Mouse (Mus musculus) retina, postnatal 1 day (tissue): ENCODE results near the gene Gtf3c2.
A peak's percentile ranks its signal among the peaks of the same experiment; 100 is the strongest.
"Not testable (repeated sequence)": the region's sequence is repeated elsewhere in the genome, so short reads cannot be mapped to it uniquely, and the experiment has no call there.

Experiments used
- DNase-seq: peaks from one replicate; pipeline ENCODE4 v3.0.0-alpha.2; 2012

Gene Gtf3c2

GRCm38 (mm10) chr5:31179766-31180630 is at the start of gene Gtf3c2, which contains the start of gene Gm29609:
Gtf3c2 (minus strand) TSS chr5:31180144.
Gm29609 (minus strand) TSS chr5:31179911.
- peak; percentile 98 for DNase-seq

- DNase-seq: no peak
Observed at GRCm38 (mm10) chr5:31226641-31227040, 46.7 kb upstream of the Gtf3c2 start.

GRCm38 (mm10) chr5:31222696-31223095 is 42.8 kb upstream of the Gtf3c2 start:
- DNase-seq: no peak

- peak; percentile 78 for DNase-seq
Observed at GRCm38 (mm10) chr5:31221304-31221945, 41.5 kb upstream of the Gtf3c2 start.

GRCm38 (mm10) chr5:31220448-31221303 is 40.7 kb upstream of the Gtf3c2 start, which contains the start of gene Ppm1g:
Ppm1g (minus strand) TSS chr5:31220687.
- peak; percentile 97 for DNase-seq

DNA sequence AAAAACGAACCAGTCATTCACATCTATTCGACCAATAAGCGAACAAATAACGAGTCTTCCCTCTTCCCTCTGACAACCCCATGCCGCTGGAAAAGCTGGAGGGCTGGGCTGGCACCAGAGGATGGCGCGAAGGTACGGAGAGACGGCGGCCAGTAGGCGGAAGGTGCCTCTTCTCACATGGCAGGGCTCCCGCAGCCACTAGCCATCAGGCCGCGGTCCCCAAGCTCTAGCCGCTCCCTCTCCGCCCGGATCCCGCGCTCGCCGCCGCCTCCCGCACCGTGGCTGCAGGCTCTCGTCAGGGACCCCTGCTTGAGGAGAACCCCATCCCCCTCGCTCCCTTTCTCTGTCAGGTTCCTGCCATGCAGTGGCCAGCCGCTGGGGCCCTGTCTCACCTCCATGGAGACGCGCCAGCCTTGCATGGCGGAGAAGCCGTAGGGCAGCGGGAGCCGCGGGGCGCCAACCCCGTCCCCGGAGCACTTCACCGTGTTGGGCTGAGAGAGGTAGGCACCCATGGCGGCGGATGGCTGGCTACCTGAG is 40.0 kb upstream of the Gtf3c2 start:
- peak; percentile 80 for DNase-seq

DNA sequence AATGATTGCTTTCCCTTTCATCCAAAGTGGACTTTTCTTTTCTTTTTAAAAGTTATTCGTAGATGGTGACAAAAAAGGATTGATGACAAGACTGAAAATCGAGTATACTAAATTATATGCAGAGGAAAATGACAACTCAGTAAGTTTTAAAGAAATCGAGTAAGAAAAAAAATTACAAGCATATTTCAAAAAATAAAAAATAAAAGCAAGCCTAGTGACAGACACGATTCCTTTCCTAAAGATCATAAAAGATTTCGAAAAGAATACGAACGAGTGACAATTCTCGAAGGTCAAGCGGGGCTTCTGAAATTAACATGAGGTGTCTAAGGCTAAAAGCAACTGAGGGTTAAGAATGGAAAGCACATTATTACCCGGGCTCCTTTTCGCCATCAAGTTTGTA is 39.5 kb upstream of the Gtf3c2 start:
- DNase-seq: no peak

DNA sequence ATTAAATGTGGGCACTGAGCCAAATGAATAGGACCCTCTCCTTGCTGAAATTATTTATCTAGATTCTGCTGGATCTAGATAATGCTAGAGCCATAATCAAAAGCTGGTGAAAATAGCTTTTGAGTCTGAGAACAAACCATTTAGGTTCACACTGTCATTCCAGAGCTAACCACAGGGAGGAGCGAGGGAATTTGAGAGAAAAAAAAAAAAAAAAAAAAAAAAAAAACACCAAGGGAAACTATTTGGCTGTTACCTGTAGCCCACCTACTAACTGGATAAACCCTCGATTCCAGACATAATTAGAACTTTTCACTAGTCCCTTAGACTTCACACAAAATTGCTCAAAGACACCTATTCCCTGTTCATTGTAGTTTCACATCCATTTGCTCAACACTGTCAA is 39.1 kb upstream of the Gtf3c2 start:
- DNase-seq: peak; percentile 54

- peak; percentile 8 for DNase-seq
Observed at GRCm38 (mm10) chr5:31218294-31218693, 38.4 kb upstream of the Gtf3c2 start.

DNA sequence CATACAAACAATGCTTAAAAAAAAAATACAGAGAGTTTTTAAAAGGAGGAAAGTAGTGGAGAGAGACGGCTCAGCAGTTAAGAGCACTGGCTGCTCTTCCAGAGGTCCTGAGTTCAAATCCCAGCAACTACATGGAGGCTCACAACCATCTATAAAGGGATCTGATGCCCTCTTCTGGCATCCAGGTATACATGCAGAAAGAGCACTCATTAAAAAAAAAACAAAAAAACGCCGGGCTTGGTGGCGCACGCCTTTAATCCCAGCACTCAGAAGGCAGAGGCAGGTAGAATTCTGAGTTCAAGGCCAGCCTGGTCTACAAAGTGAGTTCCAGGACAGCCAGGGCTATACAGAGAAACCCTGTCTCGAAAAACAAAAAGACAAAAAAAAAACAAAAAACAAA is 36.6 kb upstream of the Gtf3c2 start:
- not testable (repeated sequence) for DNase-seq

DNA sequence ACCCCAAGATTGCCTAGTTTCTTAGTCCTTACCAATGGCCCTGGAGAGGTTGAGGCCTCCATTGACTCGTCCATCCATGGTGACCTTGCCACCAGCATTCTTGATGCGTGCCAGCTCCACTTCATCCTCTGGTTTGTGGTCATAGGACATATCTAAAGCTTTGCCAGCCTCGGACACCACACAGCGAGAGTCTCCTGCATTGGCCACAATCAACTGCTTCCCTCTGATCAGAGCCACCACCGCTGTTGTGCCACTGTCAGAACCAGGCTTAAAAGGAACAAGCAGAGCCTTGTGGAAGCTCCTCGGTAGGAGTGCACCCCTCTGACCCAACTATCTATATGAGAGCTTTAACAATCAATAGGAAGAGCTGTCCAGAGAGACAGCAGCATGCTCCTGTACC is 24.5 kb upstream of the Gtf3c2 start:
- DNase-seq: no peak

- no peak for DNase-seq
Observed at GRCm38 (mm10) chr5:31203866-31204265, 23.9 kb upstream of the Gtf3c2 start.

GRCm38 (mm10) chr5:31202933-31203332 is 23.0 kb upstream of the Gtf3c2 start:
- DNase-seq: no peak

GRCm38 (mm10) chr5:31201742-31202590 is 22.0 kb upstream of the Gtf3c2 start, which contains the start of gene Zfp513:
Zfp513 (minus strand) TSS chr5:31202303.
- DNase-seq: peak; percentile 99

DNA sequence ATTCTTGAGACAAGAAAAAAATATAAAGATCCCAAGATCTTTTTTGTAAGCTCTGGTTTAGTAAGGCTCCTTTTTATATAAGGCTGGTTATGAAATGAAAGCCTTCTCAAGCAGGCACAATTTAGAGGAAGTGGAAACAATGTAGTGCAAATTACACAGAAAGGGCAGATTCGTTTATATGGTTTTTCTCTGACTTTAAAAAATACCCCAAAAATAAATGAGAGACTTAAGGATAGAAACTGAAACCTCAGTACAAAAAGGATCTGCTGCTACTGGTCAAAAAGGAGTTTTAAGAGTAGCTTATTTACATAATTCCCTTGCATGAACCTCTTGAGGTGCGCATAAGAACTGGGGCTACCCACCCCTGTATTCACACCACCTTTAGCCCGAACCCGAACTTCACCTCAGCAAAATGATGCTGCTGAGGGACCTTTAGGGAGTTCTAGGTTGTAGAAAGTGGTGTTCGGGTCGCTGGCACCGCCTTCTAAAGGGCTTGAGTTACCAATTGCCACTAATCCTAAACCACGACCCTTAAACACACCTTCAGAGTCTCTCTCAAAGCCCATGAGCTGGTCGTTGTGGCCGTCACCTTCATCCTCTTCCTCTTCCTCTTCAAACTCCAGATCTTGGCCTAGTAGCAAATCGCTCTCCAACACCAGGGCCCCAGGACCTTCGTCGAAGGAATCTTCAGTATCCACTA is 21.2 kb upstream of the Gtf3c2 start:
- no peak for DNase-seq

DNA sequence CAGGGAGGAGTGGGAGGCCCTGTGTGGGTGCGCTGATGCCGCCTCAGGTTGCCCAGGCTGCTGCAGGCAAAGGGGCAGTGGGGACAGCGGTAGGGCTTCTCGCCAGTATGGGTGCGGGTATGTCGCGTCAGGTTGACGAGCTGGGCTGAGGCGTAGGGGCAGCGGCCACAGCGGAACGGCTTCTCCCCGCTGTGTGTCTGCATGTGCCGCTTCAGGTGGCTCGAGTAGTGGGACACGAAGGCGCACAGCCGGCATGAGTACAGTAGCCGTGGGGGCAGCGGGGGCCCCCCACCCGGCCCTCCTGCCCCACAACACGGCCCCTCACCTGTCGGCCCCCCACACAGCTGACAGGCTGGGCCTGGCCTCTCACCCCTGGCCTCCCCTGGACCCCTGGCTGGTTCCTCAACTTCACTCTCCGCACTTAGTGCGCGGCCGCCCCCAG is 20.4 kb upstream of the Gtf3c2 start:
- no peak for DNase-seq

DNA sequence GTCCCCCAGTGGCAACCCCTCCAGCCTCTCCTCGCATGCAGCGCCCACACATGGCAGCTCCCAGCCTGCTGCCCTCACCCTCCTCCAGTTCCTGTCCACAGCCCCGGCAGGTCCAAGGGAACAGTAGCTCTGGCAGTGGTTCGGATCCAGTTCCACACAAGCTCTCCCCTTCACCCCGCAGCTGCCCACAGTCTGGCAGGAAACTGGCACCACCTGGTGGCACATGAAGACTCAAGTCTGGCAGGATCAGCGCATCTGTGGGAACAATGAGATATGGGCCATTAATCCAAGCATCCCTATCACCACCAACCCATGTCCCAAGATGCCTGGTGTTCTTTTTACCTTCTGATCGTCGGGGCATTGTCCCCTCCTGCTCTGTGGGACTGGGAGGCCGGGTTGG is 19.9 kb upstream of the Gtf3c2 start:
- peak; percentile 40 for DNase-seq

DNA sequence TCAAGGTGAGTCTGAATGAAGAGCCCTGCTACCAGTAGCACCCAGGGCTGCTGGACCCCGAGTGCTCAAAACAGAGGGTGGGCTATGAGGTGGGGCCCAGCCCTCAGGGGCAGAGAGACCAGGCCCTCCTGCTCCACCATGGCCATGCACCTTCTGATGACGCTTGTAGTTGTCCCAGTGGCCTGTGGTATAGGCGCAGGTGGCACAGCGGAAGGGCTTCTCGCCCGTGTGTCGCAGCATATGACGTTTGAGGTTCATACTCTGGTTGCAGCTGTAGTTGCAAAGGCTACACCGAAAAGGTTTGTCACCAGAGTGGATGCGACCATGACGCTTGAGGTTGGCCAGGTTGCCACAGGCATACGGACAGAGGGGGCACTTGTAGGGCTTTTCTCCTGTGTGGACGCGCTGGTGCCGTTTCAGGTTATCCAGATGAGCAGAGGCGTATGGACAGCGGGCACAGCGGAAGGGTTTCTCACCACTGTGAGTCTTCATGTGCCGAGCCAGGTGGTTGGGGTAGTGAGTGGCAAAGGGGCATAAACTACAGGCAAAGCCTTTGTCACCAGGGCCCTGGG is 19.5 kb upstream of the Gtf3c2 start:
- no peak for DNase-seq

- no peak for DNase-seq
Observed at GRCm38 (mm10) chr5:31198616-31199320, 18.8 kb upstream of the Gtf3c2 start.

GRCm38 (mm10) chr5:31198170-31198569 is 18.2 kb upstream of the Gtf3c2 start:
- no peak for DNase-seq
